Mouse (Mus musculus): ENCODE data around the gene Pla2g15.
"Not testable (repeated sequence)": the region's sequence is repeated elsewhere in the genome, so short reads cannot be mapped to it uniquely, and the experiment has no call there.

Gene Pla2g15

GRCm38 (mm10) chr8:106168356-106169016 lies 18.3 kb downstream of the Pla2g15 start, which contains the start of gene Slc7a6:
Gene Slc7a6 (plus strand): TSS chr8:106168857.
- DNase-seq (ENCODE audit: low spot score in 2 of 2): peak; percentile 72 to 82

- peak in 1 of 2 experiments; percentile 68 for DNase-seq (ENCODE audit: low spot score in 2 of 2)
Measured at GRCm38 (mm10) chr8:106169017-106169933, 19.1 kb downstream of the Pla2g15 start.

GRCm38 (mm10) chr8:106169934-106170480 lies 19.8 kb downstream of the Pla2g15 start:
- DNase-seq (ENCODE audit: low spot score in 2 of 2): no peak

- DNase-seq (ENCODE audit: low spot score in 2 of 2): no peak
Measured at GRCm38 (mm10) chr8:106173566-106173965, 23.4 kb downstream of the Pla2g15 start.

- no peak for DNase-seq (ENCODE audit: low spot score in 2 of 2)
Measured at GRCm38 (mm10) chr8:106176891-106177290, 26.7 kb downstream of the Pla2g15 start.

- no peak for DNase-seq (ENCODE audit: low spot score in 2 of 2)
Measured at GRCm38 (mm10) chr8:106177594-106177993, 27.4 kb downstream of the Pla2g15 start.

- no peak for DNase-seq (ENCODE audit: low spot score in 2 of 2)
Measured at GRCm38 (mm10) chr8:106178428-106178827, 28.2 kb downstream of the Pla2g15 start.

GRCm38 (mm10) chr8:106185628-106186270 lies 35.5 kb downstream of the Pla2g15 start:
- no peak for DNase-seq (ENCODE audit: low spot score in 2 of 2)

GRCm38 (mm10) chr8:106186394-106186793 lies 36.2 kb downstream of the Pla2g15 start:
- DNase-seq (ENCODE audit: low spot score in 2 of 2): no peak

- DNase-seq (ENCODE audit: low spot score in 2 of 2): no peak
Measured at GRCm38 (mm10) chr8:106189162-106189561, 39.0 kb downstream of the Pla2g15 start.

GRCm38 (mm10) chr8:106191639-106192038 lies 41.4 kb downstream of the Pla2g15 start:
- DNase-seq (ENCODE audit: low spot score in 2 of 2): no peak

- DNase-seq (ENCODE audit: low spot score in 2 of 2): no peak
Measured at GRCm38 (mm10) chr8:106193162-106193561, 43.0 kb downstream of the Pla2g15 start.

- no peak for DNase-seq (ENCODE audit: low spot score in 2 of 2)
Measured at GRCm38 (mm10) chr8:106194062-106194461, 43.9 kb downstream of the Pla2g15 start.

- DNase-seq (ENCODE audit: low spot score in 2 of 2): no peak
Measured at GRCm38 (mm10) chr8:106198741-106199140, 48.5 kb downstream of the Pla2g15 start.

- not testable (repeated sequence) for DNase-seq (ENCODE audit: low spot score in 2 of 2)
Measured at GRCm38 (mm10) chr8:106199596-106199995, 49.4 kb downstream of the Pla2g15 start.

GRCm38 (mm10) chr8:106210035-106210731 lies 60.0 kb downstream of the Pla2g15 start:
- DNase-seq (ENCODE audit: low spot score in 2 of 2): peak in 1 of 2 experiments; percentile 54

- DNase-seq (ENCODE audit: low spot score in 2 of 2): peak; percentile 93 to 95
Measured at GRCm38 (mm10) chr8:106210821-106211345, 60.7 kb downstream of the Pla2g15 start, which contains the start of the genes Slc7a6os and Prmt7. Gene Slc7a6os (minus strand): TSS chr8:106210935. Gene Prmt7 (plus strand): TSS chr8:106210936.

- DNase-seq (ENCODE audit: low spot score in 2 of 2): no peak
Measured at GRCm38 (mm10) chr8:106211421-106211820, 61.2 kb downstream of the Pla2g15 start.

- DNase-seq (ENCODE audit: low spot score in 2 of 2): no peak
Measured at GRCm38 (mm10) chr8:106213959-106214358, 63.8 kb downstream of the Pla2g15 start.

Measured in urinary bladder, postnatal 4 days (tissue).